Mouse (Mus musculus) E14TG2a.4 (cell line): ENCODE data around the gene Desi1.

ENCODE experiments used
- CTCF ChIP-seq: conservative IDR thresholded peaks from 2 replicates; pipeline ENCODE4 v1.5.1; 2014; ENCODE audit warnings: low read length
- NANOG ChIP-seq: IDR thresholded peaks from 2 replicates; pipeline ENCODE4 v1.6.1; 2014; ENCODE audit warnings: borderline replicate concordance, low read length, mixed read lengths
- POU5F1 ChIP-seq: IDR thresholded peaks from 2 replicates; pipeline ENCODE4 v1.6.1; 2014; ENCODE audit warnings: low read length, borderline replicate concordance

GRCm38 (mm10) chr15:81949076-81949475 is 84.6 kb downstream of the Desi1 start:
- TF ChIP-seq CTCF (no peak), POU5F1 (no peak), NANOG (no peak)
